Mouse (Mus musculus): ENCODE measurements around the gene Cox15.

Cox15 gene

GRCm38 (mm10) chr19:43769366-43769960 is 16.7 kb upstream of the Cox15 start:
- ChIA-PET POLR2A (no interaction called here), CTCF (interaction anchor here in 1 of 4 experiments (0.5 kb wide), 1 partner anchor 294 kb away, joined by 7 read pairs; no protein-coding TSS in a partner anchor)

GRCm38 (mm10) chr19:43767549-43768322 is 14.9 kb upstream of the Cox15 start:
- POLR2A ChIA-PET = interaction anchor here in 1 of 4 experiments (1.3 to 1.7 kb wide), 2 partner anchors 15 to 29 kb away, joined by 3 read pairs; partner anchors contain the start of genes Cox15 and Cutc
- CTCF ChIA-PET = interaction anchor here in 2 of 4 experiments (0.6 kb wide), 2 partner anchors 132 to 516 kb away, joined by 4 to 7 read pairs; no protein-coding TSS in a partner anchor

GRCm38 (mm10) chr19:43766451-43766850 is 13.7 kb upstream of the Cox15 start:
- POLR2A ChIA-PET = interaction anchor here in 1 of 4 experiments (0.6 to 1.3 kb wide), 3 partner anchors 13 to 158 kb away, joined by 3 to 4 read pairs (median 3); partner anchors contain the start of genes Cox15 and Cutc
- CTCF ChIA-PET = interaction anchor here in 1 of 4 experiments (0.8 kb wide), 1 partner anchor 13 kb away, joined by 3 read pairs; the partner anchor contains the start of genes Cox15 and Cutc

- ChIA-PET CTCF (interaction anchor here in 2 of 4 experiments (0.9 to 1.5 kb wide), 3 partner anchors 9 to 102 kb away, joined by 3 to 5 read pairs (median 5); partner anchors contain the start of genes Cox15 (in 2 of the 2) and Cutc (in 2 of the 2)), POLR2A (interaction anchor here in 2 of 4 experiments (0.6 to 1.7 kb wide), 5 partner anchors 10 to 89 kb away, joined by 3 to 8 read pairs (median 4); partner anchors contain the start of genes Cox15 (in 1 of the 2), Cutc (in 1 of the 2) and Slc25a28 (in 1 of the 2))
Measured at GRCm38 (mm10) chr19:43762410-43762809, 9.6 kb upstream of the Cox15 start.

GRCm38 (mm10) chr19:43761543-43762256 is 8.9 kb upstream of the Cox15 start:
- POLR2A ChIA-PET = interaction anchor here in 2 of 4 experiments (0.6 to 1.7 kb wide), 5 partner anchors 9 to 88 kb away, joined by 3 to 8 read pairs (median 4); partner anchors contain the start of genes Slc25a28 (in 2 of the 2), Cox15 (in 1 of the 2) and Cutc (in 1 of the 2)
- CTCF ChIA-PET = interaction anchor here in 2 of 4 experiments (0.7 to 1.5 kb wide), 5 partner anchors 8 to 200 kb away, joined by 3 to 5 read pairs (median 5); partner anchors contain the start of genes Cox15 (in 2 of the 2) and Cutc (in 2 of the 2)

GRCm38 (mm10) chr19:43760504-43760903 is 7.7 kb upstream of the Cox15 start:
- POLR2A ChIA-PET = interaction anchor here in 3 of 4 experiments (0.5 to 1.2 kb wide), 3 partner anchors 15 to 87 kb away, joined by 3 to 5 read pairs (median 3); partner anchors contain the start of gene Slc25a28 (in 1 of the 3)

GRCm38 (mm10) chr19:43754872-43755271 is 2.1 kb upstream of the Cox15 start:
- CTCF ChIA-PET = no interaction called here
- POLR2A ChIA-PET = interaction anchor here in 1 of 4 experiments (2.8 kb wide), 1 partner anchor 79 kb away, joined by 10 read pairs; the partner anchor contains the start of gene Slc25a28

More at GRCm38 (mm10) chr19:43760504-43760903, 7.7 kb upstream of the Cox15 start:
- CTCF ChIA-PET = interaction anchor here (0.6 to 1.2 kb wide), 31 partner anchors 9 to 1052 kb away, joined by 3 to 7 read pairs (median 3); no protein-coding TSS in a partner anchor

- POLR2A ChIA-PET = interaction anchor here in 2 of 4 experiments (2.8 to 8.3 kb wide), 3 partner anchors 18 to 79 kb away, joined by 10 to 48 read pairs (median 25); partner anchors contain the start of gene Slc25a28 (in 2 of the 2)
- CTCF ChIA-PET = interaction anchor here in 3 of 4 experiments (0.6 to 1.9 kb wide), 5 partner anchors 9 to 828 kb away, joined by 3 to 5 read pairs (median 4); no protein-coding TSS in a partner anchor
Measured at GRCm38 (mm10) chr19:43754237-43754636, 1.4 kb upstream of the Cox15 start.

- CTCF ChIA-PET = interaction anchor here (0.6 to 1.9 kb wide), 40 partner anchors 8 to 933 kb away, joined by 3 to 9 read pairs (median 4); partner anchors contain the start of genes Got1 (in 1 of the 4) and Slc25a28 (in 1 of the 4)
- POLR2A ChIA-PET = interaction anchor here in 3 of 4 experiments (0.7 to 8.3 kb wide), 19 partner anchors 9 to 354 kb away, joined by 3 to 48 read pairs (median 4); partner anchors contain the start of genes Slc25a28 (in 3 of the 3), Chuk (in 1 of the 3) and Got1 (in 1 of the 3)
Measured at GRCm38 (mm10) chr19:43753226-43753835, 531 bp upstream of the Cox15 start.

- POLR2A ChIA-PET = interaction anchor here in 3 of 4 experiments (1.0 to 8.3 kb wide), 6 partner anchors 9 to 245 kb away, joined by 3 to 48 read pairs (median 6); partner anchors contain the start of gene Slc25a28 (in 3 of the 3)
- CTCF ChIA-PET = no interaction called here
Measured at GRCm38 (mm10) chr19:43750008-43750407, 2.8 kb downstream of the Cox15 start.

- ChIA-PET POLR2A (interaction anchor here in 1 of 4 experiments (8.3 kb wide), 1 partner anchor 11 kb away, joined by 48 read pairs; no protein-coding TSS in a partner anchor), CTCF (no interaction called here)
Measured at GRCm38 (mm10) chr19:43747877-43748276, 4.9 kb downstream of the Cox15 start.

GRCm38 (mm10) chr19:43745740-43746139 is 7.1 kb downstream of the Cox15 start:
- ChIA-PET CTCF (no interaction called here), POLR2A (interaction anchor here in 1 of 4 experiments (1.0 to 8.3 kb wide), 2 partner anchors 9 to 103 kb away, joined by 3 to 48 read pairs; no protein-coding TSS in a partner anchor)

- ChIA-PET CTCF (no interaction called here), POLR2A (no interaction called here)
Measured at GRCm38 (mm10) chr19:43743401-43743800, 9.4 kb downstream of the Cox15 start.

- POLR2A ChIA-PET = interaction anchor here in 3 of 4 experiments (0.6 to 7.1 kb wide), 23 partner anchors 9 to 548 kb away, joined by 3 to 48 read pairs (median 4); partner anchors contain the start of genes Cox15 (in 3 of the 3), Cutc (in 3 of the 3), Slc25a28 (in 2 of the 3) and Chuk (in 1 of the 3)
- CTCF ChIA-PET = interaction anchor here in 3 of 4 experiments (0.7 to 1.7 kb wide), 4 partner anchors 14 to 1325 kb away, joined by 3 to 4 read pairs (median 4); partner anchors contain the start of genes Cox15 (in 2 of the 3) and Cutc (in 2 of the 3)
Measured at GRCm38 (mm10) chr19:43738409-43738808, 14.4 kb downstream of the Cox15 start.

GRCm38 (mm10) chr19:43731157-43731556 is 21.6 kb downstream of the Cox15 start:
- POLR2A ChIA-PET = no interaction called here
- CTCF ChIA-PET = interaction anchor here in 2 of 4 experiments (0.6 to 0.7 kb wide), 3 partner anchors 22 to 378 kb away, joined by 4 to 10 read pairs (median 4); partner anchors contain the start of genes Cox15 (in 1 of the 2) and Cutc (in 1 of the 2)

GRCm38 (mm10) chr19:43730037-43730428 is 22.8 kb downstream of the Cox15 start:
- ChIA-PET CTCF (interaction anchor here in 3 of 4 experiments (0.6 to 1.2 kb wide), 4 partner anchors 68 to 1257 kb away, joined by 3 to 6 read pairs (median 4); no protein-coding TSS in a partner anchor), POLR2A (interaction anchor here in 3 of 4 experiments (0.6 to 3.6 kb wide), 8 partner anchors 8 to 319 kb away, joined by 3 to 13 read pairs (median 3); partner anchors contain the start of gene Slc25a28 (in 1 of the 3))

Measured in embryonic stem cell, embryonic (primary cell).